Mouse (Mus musculus) gastrocnemius, adult 2 months (tissue): ENCODE measurements around the gene Alpl. TPM values are rescaled to one million over a fixed set of nuclear protein-coding genes. Genes with fewer than 3 reads are reported as not detected.

Source experiments
- DNase-seq: peaks from one replicate; pipeline ENCODE4 v3.0.0; 2022
- H3K27ac ChIP-seq: fragments of 200-600 bp; 2 replicates; pipeline ENCODE4 v1.8.1; 2022; ENCODE audit warnings: mild to moderate bottlenecking
- H3K4me3 ChIP-seq: fragments of 200-600 bp; 2 replicates; pipeline ENCODE4 v1.8.1; 2022; ENCODE audit warnings: mild to moderate bottlenecking, moderate library complexity
- CTCF ChIP-seq: fragments of 200-600 bp; IDR thresholded peaks from 2 replicates; pipeline ENCODE4 v1.8.1; 2022; ENCODE audit warnings: antibody characterized with exemption, mild to moderate bottlenecking, moderate library complexity
- intact Hi-C: fragments of 180-260 bp; cut with DNase I; formaldehyde crosslinking; loops from one replicate; pipeline ENCODE4 v1.15.1; 2025
- total RNA-seq, 2 experiments: library from RNA; stranded (reverse); gene quantifications; 2 replicates each; pipeline ENCODE4 v1.2.3; 2021

Gene Alpl
- total RNA-seq, 2 experiments from 2014 or later, result 10.3 to 42.2 TPM

GRCm38 (mm10) chr4:137819487-137819886 is 23.3 kb upstream of the Alpl start:
- no peak for TF ChIP-seq CTCF
- Histone ChIP-seq H3K4me3 (no peak overlapping the region), H3K27ac (peak overlapping the region; percentile 17; the same call in 1 of the 2 replicates)
- intact Hi-C loops, result no loop called here
- no peak for DNase-seq

- no peak for TF ChIP-seq CTCF
- intact Hi-C loops, result no loop called here
- DNase-seq, result no peak
- no peak overlapping the region for H3K27ac ChIP-seq
- H3K4me3 ChIP-seq, result no peak overlapping the region
These were observed 22.2 kb upstream of the Alpl start for GRCm38 (mm10) chr4:137818341-137818740.

GRCm38 (mm10) chr4:137816216-137816615 is 20.0 kb upstream of the Alpl start:
- intact Hi-C loops, result no loop called here
- no peak overlapping the region for H3K4me3 ChIP-seq
- no peak for TF ChIP-seq CTCF
- DNase-seq, result peak; percentile 30
- peak overlapping the region; percentile 40; the same call in 1 of the 2 replicates for H3K27ac ChIP-seq

- no peak for TF ChIP-seq CTCF
- no peak for DNase-seq
- no peak overlapping the region for H3K4me3 ChIP-seq
- peak overlapping the region; percentile 40; the same call in 1 of the 2 replicates for H3K27ac ChIP-seq
- intact Hi-C loops, result no loop called here
These were observed 19.3 kb upstream of the Alpl start for GRCm38 (mm10) chr4:137815473-137815872.

- no peak for TF ChIP-seq CTCF
- Histone ChIP-seq H3K27ac (peak overlapping the region; percentile 73; the same call in 1 of the 2 replicates), H3K4me3 (no peak overlapping the region)
- DNase-seq, result peak; percentile 38
- intact Hi-C loops, result no loop called here
These were observed 18.0 kb upstream of the Alpl start for GRCm38 (mm10) chr4:137814140-137814539.

GRCm38 (mm10) chr4:137812946-137813708 is 16.9 kb upstream of the Alpl start:
- intact Hi-C loops, result no loop called here
- no peak for TF ChIP-seq CTCF
- H3K27ac ChIP-seq, result peak overlapping the region; percentile 73
- DNase-seq, result peak; percentile 47
- peak overlapping the region; percentile 28 for H3K4me3 ChIP-seq

GRCm38 (mm10) chr4:137809999-137810398 is 13.8 kb upstream of the Alpl start:
- Histone ChIP-seq H3K27ac (no peak overlapping the region), H3K4me3 (no peak overlapping the region)
- intact Hi-C loops, result no loop called here
- TF ChIP-seq CTCF, result no peak
- DNase-seq, result peak; percentile 44

GRCm38 (mm10) chr4:137807301-137807851 is 11.2 kb upstream of the Alpl start:
- DNase-seq, result no peak
- TF ChIP-seq CTCF, result no peak
- intact Hi-C loops, result no loop called here
- Histone ChIP-seq H3K4me3 (no peak overlapping the region), H3K27ac (no peak overlapping the region)

GRCm38 (mm10) chr4:137801196-137801595 is 5.0 kb upstream of the Alpl start:
- no peak for TF ChIP-seq CTCF
- DNase-seq, result no peak
- Histone ChIP-seq H3K27ac (no peak overlapping the region; the same call in 1 of the 2 replicates), H3K4me3 (no peak overlapping the region)
- intact Hi-C loops, result no loop called here

- TF ChIP-seq CTCF, result no peak
- DNase-seq, result peak; percentile 53
- no peak overlapping the region for H3K4me3 ChIP-seq
- peak overlapping the region; percentile 72 for H3K27ac ChIP-seq
- intact Hi-C loops, result no loop called here
These were observed 4.1 kb upstream of the Alpl start for GRCm38 (mm10) chr4:137800324-137800723.

GRCm38 (mm10) chr4:137797038-137797437 is 854 bp upstream of the Alpl start:
- intact Hi-C loops, result loop anchor here (2.0 kb wide), 1 partner anchor 40 kb away; no protein-coding TSS in a partner anchor

GRCm38 (mm10) chr4:137794178-137794900 is 1.8 kb downstream of the Alpl start:
- Histone ChIP-seq H3K27ac (no peak overlapping the region), H3K4me3 (0 out of 2 replicates have a peak overlapping the region, but pooled peaks have one; percentile 5)
- intact Hi-C loops, result no loop called here
- no peak for TF ChIP-seq CTCF
- DNase-seq, result peak; percentile 10

More at GRCm38 (mm10) chr4:137797038-137797437, 854 bp upstream of the Alpl start:
- no peak overlapping the region for H3K4me3 ChIP-seq
- no peak for DNase-seq
- peak overlapping the region; percentile 20; the same call in 1 of the 2 replicates for H3K27ac ChIP-seq
- TF ChIP-seq CTCF, result no peak

- intact Hi-C loops, result no loop called here
These were observed 2.6 kb downstream of the Alpl start for GRCm38 (mm10) chr4:137793611-137794010.

More at GRCm38 (mm10) chr4:137793611-137794010, 2.6 kb downstream of the Alpl start:
- no peak overlapping the region for H3K27ac ChIP-seq
- peak; percentile 9 for DNase-seq
- no peak for TF ChIP-seq CTCF
- no peak overlapping the region for H3K4me3 ChIP-seq
